Mouse (Mus musculus) MEL (cell line): ENCODE results near the gene Slc5a10. TPM values are rescaled to one million over a fixed set of nuclear protein-coding genes. Genes with fewer than 3 reads are reported as not detected.
A peak's percentile ranks its signal among the peaks of the same experiment; 100 is the strongest.

ENCODE experiments used
- DNase-seq: peaks from one replicate; pipeline ENCODE4 v3.0.0; 2011; ENCODE audit warnings: low read depth, low spot score
- H3K27ac ChIP-seq: 2 replicates; pipeline ENCODE4 v1.5.1; 2012; ENCODE audit warnings: low read depth, mild to moderate bottlenecking, control low read depth, low read length, moderate library complexity; ENCODE audit not compliant: control insufficient read depth
- H3K27me3 ChIP-seq, 2 experiments: fragments of 150-350 bp in 1 of 2; sonication (generic) in 1 of 2; 2 replicates each; pipeline ENCODE4 v1.6.1; 2012; ENCODE audit warnings: low read length in 2 of 2, mild to moderate bottlenecking in 2 of 2, improper control_type of control experiment in 1 of 2, moderate library complexity in 1 of 2; ENCODE audit not compliant: insufficient read depth in 2 of 2, control insufficient read depth in 1 of 2
- H3K36me3 ChIP-seq, 2 experiments: 2 replicates each; pipeline ENCODE4 v1.6.1; 2012 to 2014; ENCODE audit warnings: low read length in 2 of 2, improper control_type of control experiment in 1 of 2, inconsistent platforms in 1 of 2, mild to moderate bottlenecking in 1 of 2; ENCODE audit not compliant: insufficient read depth in 2 of 2, control insufficient read depth in 1 of 2
- H3K4me1 ChIP-seq, 2 experiments: fragments of 150-350 bp in 1 of 2; sonication (generic) in 1 of 2; 2 replicates each; pipeline ENCODE4 v1.6.1; 2012; ENCODE audit warnings: low read length in 2 of 2, improper control_type of control experiment in 1 of 2, mild to moderate bottlenecking in 1 of 2; ENCODE audit not compliant: insufficient read depth in 2 of 2, control insufficient read depth in 1 of 2
- H3K4me3 ChIP-seq, 2 experiments: fragments of 150-350 bp in 1 of 2; sonication (generic) in 1 of 2; 2 replicates each; pipeline ENCODE4 v1.5.1; 2012; ENCODE audit warnings: low read depth in 2 of 2, low read length in 2 of 2, mild to moderate bottlenecking in 2 of 2, moderate library complexity in 2 of 2, control low read depth in 1 of 2, improper control_type of control experiment in 1 of 2; ENCODE audit not compliant: control insufficient read depth in 1 of 2, insufficient read depth in 1 of 2
- H3K79me2 ChIP-seq: 2 replicates; pipeline ENCODE4 v1.6.1; 2012; ENCODE audit warnings: mild to moderate bottlenecking, low read length, moderate library complexity; ENCODE audit not compliant: control insufficient read depth, poor library complexity, insufficient read depth
- H3K9ac ChIP-seq: 2 replicates; pipeline ENCODE4 v1.6.1; 2012; ENCODE audit warnings: low read depth, mild to moderate bottlenecking, control low read depth, low read length, moderate library complexity; ENCODE audit not compliant: control insufficient read depth, poor library complexity, severe bottlenecking
- H3K9me3 ChIP-seq: fragments of 150-350 bp; sonication (generic); replicated peaks from 2 replicates; pipeline ENCODE4 v1.6.1; 2012; ENCODE audit warnings: mild to moderate bottlenecking, low read length, improper control_type of control experiment, moderate library complexity; ENCODE audit not compliant: insufficient read depth
- CTCF ChIP-seq, 3 experiments: IDR thresholded peaks in 2 of 3; conservative IDR thresholded peaks in 1 of 3; 2 replicates each; pipeline ENCODE4 v1.5.1; 2011 to 2012; ENCODE audit warnings: low read length in 3 of 3, low read depth in 2 of 3, mild to moderate bottlenecking in 2 of 3, improper control_type of control experiment in 1 of 3, inconsistent platforms in 1 of 3, mixed read lengths in 1 of 3, moderate library complexity in 1 of 3; ENCODE audit not compliant: control insufficient read depth in 1 of 3, insufficient read depth in 1 of 3, poor library complexity in 1 of 3, severe bottlenecking in 1 of 3
- KAT2A ChIP-seq: conservative IDR thresholded peaks from 2 replicates; pipeline ENCODE4 v1.6.1; 2012; ENCODE audit warnings: low read depth, low read length, improper control_type of control experiment, inconsistent platforms
- MAFK ChIP-seq: IDR thresholded peaks from 2 replicates; pipeline ENCODE4 v1.6.1; 2011; ENCODE audit warnings: low read depth, mild to moderate bottlenecking, low read length, improper control_type of control experiment, borderline replicate concordance
- RAD21 ChIP-seq: IDR thresholded peaks from 2 replicates; pipeline ENCODE4 v1.6.1; 2011; ENCODE audit warnings: mild to moderate bottlenecking, low read depth, low read length, improper control_type of control experiment
- SIN3A ChIP-seq: IDR thresholded peaks from 2 replicates; pipeline ENCODE4 v1.6.1; 2012; ENCODE audit warnings: low read length, improper control_type of control experiment, inconsistent platforms
- SMC3 ChIP-seq: IDR thresholded peaks from 2 replicates; pipeline ENCODE4 v1.6.1; 2011; ENCODE audit warnings: low read depth, low read length, improper control_type of control experiment
- TBP ChIP-seq: IDR thresholded peaks from 2 replicates; pipeline ENCODE4 v1.8.0; 2011; ENCODE audit warnings: low read depth, low read length, improper control_type of control experiment
- ZC3H11A ChIP-seq: IDR thresholded peaks from 2 replicates; pipeline ENCODE4 v1.6.1; 2012; ENCODE audit warnings: low read depth, mild to moderate bottlenecking, inconsistent platforms, low read length, improper control_type of control experiment
- ZMIZ1 ChIP-seq: IDR thresholded peaks from 2 replicates; pipeline ENCODE4 v1.6.1; 2012; ENCODE audit warnings: low read depth, mild to moderate bottlenecking, inconsistent platforms, low read length, improper control_type of control experiment, moderate library complexity
- polyA plus RNA-seq, 2 experiments: library from polyadenylated mRNA; stranded (reverse) in 1 of 2; unstranded in 1 of 2; fragments of >175 nt in 1 of 2; fragments of >200 nt in 1 of 2; gene quantifications; 2 replicates each; pipeline versions ENCODE4 v1.2.1 to v1.2.4; 2012; ENCODE audit warnings: low replicate concordance in 2 of 2, low read depth in 1 of 2; ENCODE audit not compliant: insufficient read length in 2 of 2, insufficient read depth in 1 of 2, missing spikeins in 1 of 2
- total RNA-seq: library from RNA; depleted of rRNA; stranded (reverse); fragments of 300-350 nt; gene quantifications from 2 replicates; pipeline ENCODE4 v1.2.3, GENCODE M21; 2012; rRNA removed

The Slc5a10 gene
- total and polyA plus RNA-seq, 3 experiments, result 0.08 TPM; not detected in 2

DNA sequence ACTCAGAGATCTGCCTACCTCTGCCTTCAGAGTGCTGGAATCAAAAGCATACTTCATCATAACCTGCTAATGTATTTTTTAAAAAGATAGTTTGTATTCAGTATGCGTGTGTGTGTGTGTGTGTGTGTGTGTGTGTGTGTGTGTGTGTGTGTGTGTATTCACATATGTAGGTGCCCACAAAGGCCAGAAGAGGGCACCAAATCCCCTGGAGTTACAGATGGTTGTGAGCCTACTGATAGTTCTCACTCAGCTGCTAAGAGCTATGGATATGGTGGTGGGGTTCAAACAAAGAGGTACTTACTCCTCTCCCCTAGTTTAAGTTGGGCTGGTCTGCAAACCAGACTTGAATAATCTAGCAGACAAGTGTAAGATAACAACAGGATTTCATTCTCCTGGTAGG is 94.1 kb downstream of the Slc5a10 start:
- Histone ChIP-seq H3K27me3 (no peaks in the 10 kb centered on the region), H3K36me3 (no peaks in the 10 kb centered on the region), H3K4me1 (no peaks in the 10 kb centered on the region), H3K79me2 (no peaks in the 10 kb centered on the region), H3K9me3 (no peaks in the 10 kb centered on the region), H3K27ac (no peak overlapping the region), H3K9ac (no peak overlapping the region), H3K4me3 (no peak overlapping the region)
- peak; percentile 59 for DNase-seq
- TF ChIP-seq ZMIZ1 (no peak), KAT2A (no peak), CTCF (IDR thresholded peaks at IDR 0.05 in 2 of 3, conservative IDR thresholded peaks at IDR 0.05 in 1 of 3; ENCODE audit: control insufficient read depth in 1 of 3, insufficient read depth in 1 of 3, low read depth in 2 of 3, low read length in 3 of 3, poor library complexity in 1 of 3, severe bottlenecking in 1 of 3) (peak; percentile 36 to 56 (median 37)), MAFK (no peak), SMC3 (peak; percentile 54), ZC3H11A (peak; percentile 37; the same call in 1 of the 2 replicates), RAD21 (peak; percentile 53)

GRCm38 (mm10) chr11:61625136-61625535 is 95.5 kb downstream of the Slc5a10 start:
- Histone ChIP-seq H3K27ac (no peak overlapping the region), H3K27me3 (no peaks in the 10 kb centered on the region), H3K4me1 (no peaks in the 10 kb centered on the region), H3K36me3 (no peaks in the 10 kb centered on the region), H3K4me3 (no peak overlapping the region), H3K9me3 (no peaks in the 10 kb centered on the region), H3K79me2 (no peaks in the 10 kb centered on the region), H3K9ac (no peak overlapping the region)
- no peak for TF ChIP-seq TBP
- TF ChIP-seq SIN3A, result no peak
- TF ChIP-seq ZMIZ1, result no peak
- DNase-seq, result no peak

Other genes with a start within 250 kb of the Slc5a10 start
- not detected in 2 replicates for gene Mfap4, start 235.4 kb downstream of the Slc5a10 start, total RNA-seq
- not detected for gene Mfap4, start 235.4 kb downstream of the Slc5a10 start, polyA plus RNA-seq
- 12.6 and 12.7 TPM in 2 replicates for gene Mapk7, start 226.4 kb downstream of the Slc5a10 start, total RNA-seq
- gene Mapk7, start 226.4 kb downstream of the Slc5a10 start, polyA plus RNA-seq, result 10 to 100 TPM in 1 of 2 experiments, not detected in 1; 25.3 TPM
- gene B9d1, start 215.7 kb downstream of the Slc5a10 start, total RNA-seq, result 27.2 and 29.5 TPM in 2 replicates
- 10 to 100 TPM in 1 of 2 experiments, not detected in 1; 22.5 TPM for gene B9d1, start 215.7 kb downstream of the Slc5a10 start, polyA plus RNA-seq
- 8.6 and 8.8 TPM in 2 replicates for gene Epn2, start 141.1 kb downstream of the Slc5a10 start, total RNA-seq
- 10 to 100 TPM in 1 of 2 experiments, not detected in 1; 12.5 TPM for gene Epn2, start 141.1 kb downstream of the Slc5a10 start, polyA plus RNA-seq
- gene Grap, start 67.6 kb downstream of the Slc5a10 start, total RNA-seq, result 1.8 TPM in 2 replicates
- gene Grap, start 67.6 kb downstream of the Slc5a10 start, polyA plus RNA-seq, result 1 to 10 TPM in 1 of 2 experiments, not detected in 1; 2.3 TPM
- gene Fam83g, start 36.7 kb downstream of the Slc5a10 start, total RNA-seq, result 6.2 and 9.7 TPM in 2 replicates
- 1 to 10 TPM in 1 of 2 experiments, not detected in 1; 5.4 TPM for gene Fam83g, start 36.7 kb downstream of the Slc5a10 start, polyA plus RNA-seq
- 29.0 and 35.1 TPM in 2 replicates for gene Prpsap2, start 41.3 kb upstream of the Slc5a10 start, total RNA-seq
- gene Prpsap2, start 41.3 kb upstream of the Slc5a10 start, polyA plus RNA-seq, result 10 to 100 TPM in 1 of 2 experiments, not detected in 1; 30.7 TPM
- gene Ulk2, start 134.2 kb upstream of the Slc5a10 start, total RNA-seq, result 7.2 and 9.4 TPM in 2 replicates
- gene Ulk2, start 134.2 kb upstream of the Slc5a10 start, polyA plus RNA-seq, result 10 to 100 TPM in 1 of 2 experiments, not detected in 1; 10.3 TPM
- 20.1 and 21.7 TPM in 2 replicates for gene Akap10, start 209.4 kb upstream of the Slc5a10 start, total RNA-seq
- 10 to 100 TPM in 1 of 2 experiments, not detected in 1; 17.7 TPM for gene Akap10, start 209.4 kb upstream of the Slc5a10 start, polyA plus RNA-seq
- 2.3 and 2.5 TPM in 2 replicates for gene Specc1, start 235.9 kb upstream of the Slc5a10 start, total RNA-seq
- gene Specc1, start 235.9 kb upstream of the Slc5a10 start, polyA plus RNA-seq, result 1 to 10 TPM in 1 of 2 experiments, not detected in 1; 5.8 TPM